Mouse (Mus musculus) spleen, postnatal 0 days (tissue): ENCODE results near the gene Birc5. TPM values are rescaled to one million over a fixed set of nuclear protein-coding genes. Genes with fewer than 3 reads are reported as not detected.

ENCODE experiments used
- polyA plus RNA-seq: library from polyadenylated mRNA; unstranded; fragments of >200 nt; fragmentation: Nextera tagmentation; extraction: Ambion mirVana; gene quantifications from 2 replicates; pipeline ENCODE4 v1.2.1, GENCODE M21; 2015

Birc5 gene
- polyA plus RNA-seq, result 486 and 595 TPM in 2 replicates

DNA sequence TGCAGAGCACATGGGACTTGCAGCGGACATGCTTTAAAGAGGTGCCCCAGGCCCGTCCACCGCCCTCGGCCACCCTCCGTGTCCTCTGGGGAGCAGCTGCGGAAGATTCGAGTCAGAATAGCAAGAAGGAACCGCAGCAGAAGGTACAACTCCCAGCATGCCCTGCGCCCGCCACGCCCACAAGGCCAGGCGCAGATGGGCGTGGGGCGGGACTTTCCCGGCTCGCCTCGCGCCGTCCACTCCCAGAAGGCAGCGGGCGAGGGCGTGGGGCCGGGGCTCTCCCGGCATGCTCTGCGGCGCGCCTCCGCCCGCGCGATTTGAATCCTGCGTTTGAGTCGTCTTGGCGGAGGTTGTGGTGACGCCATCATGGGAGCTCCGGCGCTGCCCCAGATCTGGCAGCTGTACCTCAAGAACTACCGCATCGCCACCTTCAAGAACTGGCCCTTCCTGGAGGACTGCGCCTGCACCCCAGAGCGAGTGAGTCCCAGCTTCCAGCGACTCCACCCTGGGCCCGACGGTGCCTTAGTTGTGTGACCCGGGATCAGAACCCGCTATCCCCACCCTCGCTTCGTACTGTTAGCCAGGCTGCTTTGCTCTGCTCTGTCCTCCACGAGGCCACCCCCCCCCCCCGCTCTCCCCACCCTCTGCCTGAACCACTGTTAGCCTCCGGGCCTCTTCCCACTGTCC, at the start of gene Birc5:
Gene Birc5 (plus strand): TSS at position 267 of the 687 bp plus-strand sequence.

DNA sequence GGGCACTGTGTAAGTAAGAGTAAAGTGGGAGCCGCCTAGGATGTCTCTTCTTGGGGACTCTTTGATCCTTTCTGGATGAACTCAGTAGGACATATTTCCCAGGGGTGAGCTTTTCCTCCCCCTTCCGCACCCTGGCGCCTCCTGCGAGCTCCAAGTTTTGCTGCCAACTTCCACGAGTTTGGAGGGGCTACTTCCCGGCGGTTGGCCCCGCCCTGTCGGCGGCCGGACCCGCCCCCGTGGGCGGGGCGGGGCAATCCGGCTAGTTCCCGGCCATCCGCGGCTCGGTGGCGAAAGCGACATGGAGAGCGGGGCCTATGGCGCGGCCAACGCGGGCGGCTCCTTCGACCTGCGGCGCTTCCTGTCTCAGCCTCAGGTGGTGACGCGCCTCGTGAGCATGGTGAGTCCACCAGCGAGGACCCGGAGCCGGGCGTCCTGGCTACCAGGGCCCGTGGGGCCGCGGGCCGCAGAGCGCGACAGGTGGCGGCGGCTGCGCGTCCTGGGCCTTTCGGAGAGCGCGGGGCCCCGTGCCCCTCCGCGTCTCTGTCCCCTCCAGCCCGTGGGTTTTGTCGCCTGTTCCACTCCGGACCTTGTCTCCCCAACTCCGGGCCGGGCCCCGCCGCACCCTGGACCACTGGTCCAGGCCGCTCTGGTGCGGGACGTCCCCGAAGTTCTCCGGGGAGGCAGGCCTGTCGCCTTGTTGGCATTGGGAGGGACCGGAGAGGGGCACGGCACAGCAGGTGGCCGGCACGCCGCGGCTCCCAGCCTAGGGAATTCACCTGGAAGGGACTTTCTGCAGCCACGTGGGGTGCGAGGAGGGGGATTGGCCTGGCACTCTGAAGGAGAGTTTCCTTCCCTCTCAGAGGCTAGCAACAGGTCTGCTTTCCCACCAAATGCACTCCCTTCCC, 39.4 kb upstream of the Birc5 start, which contains the start of the genes Gm20708 and Syngr2:
Gene Gm20708 (plus strand): TSS at position 262 of the 905 bp plus-strand sequence.
Gene Syngr2 (plus strand): TSS at position 262 of the 905 bp plus-strand sequence.

DNA sequence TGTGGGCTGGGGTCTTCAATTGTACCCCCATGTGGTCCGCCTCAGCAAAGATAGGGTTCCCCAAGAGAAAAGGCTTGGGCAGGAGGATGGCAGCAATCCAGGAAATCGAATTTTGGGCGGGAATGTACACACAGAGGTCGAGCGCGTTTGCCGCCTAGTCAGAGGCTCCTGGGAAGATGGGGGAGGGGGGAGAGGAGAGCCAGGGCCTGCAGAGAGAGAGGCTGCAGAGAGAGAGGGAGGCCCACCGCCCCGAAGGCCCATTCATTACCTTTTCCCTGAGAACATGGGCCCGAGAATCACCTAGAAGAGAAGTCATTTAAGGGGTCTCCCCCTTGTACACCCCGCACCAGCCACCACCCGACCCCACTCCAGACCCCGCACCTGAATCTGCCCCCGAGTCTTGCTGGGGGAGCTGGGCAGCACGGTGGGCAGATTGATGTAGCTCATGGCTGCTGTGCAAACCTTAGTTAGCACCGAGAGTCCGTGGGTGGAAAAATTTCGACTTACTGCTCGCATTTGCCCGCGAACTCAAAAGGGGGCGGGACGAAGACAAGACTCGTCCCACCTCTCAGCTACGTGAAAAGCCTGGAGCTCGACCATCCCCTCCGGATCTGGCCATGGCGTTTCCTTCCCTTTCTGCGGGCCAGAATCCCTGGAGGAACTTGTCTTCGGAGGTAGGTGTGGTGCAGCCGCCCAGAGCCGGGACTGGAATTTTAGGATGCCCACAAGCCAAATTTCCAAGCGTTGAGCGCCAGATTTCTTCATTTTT, 23.5 kb upstream of the Birc5 start, which contains the start of the genes Afmid and Tk1:
Gene Afmid (plus strand): TSS at position 592 of the 769 bp plus-strand sequence.
Gene Tk1 (minus strand): TSS at position 760 of the 769 bp plus-strand sequence.

DNA sequence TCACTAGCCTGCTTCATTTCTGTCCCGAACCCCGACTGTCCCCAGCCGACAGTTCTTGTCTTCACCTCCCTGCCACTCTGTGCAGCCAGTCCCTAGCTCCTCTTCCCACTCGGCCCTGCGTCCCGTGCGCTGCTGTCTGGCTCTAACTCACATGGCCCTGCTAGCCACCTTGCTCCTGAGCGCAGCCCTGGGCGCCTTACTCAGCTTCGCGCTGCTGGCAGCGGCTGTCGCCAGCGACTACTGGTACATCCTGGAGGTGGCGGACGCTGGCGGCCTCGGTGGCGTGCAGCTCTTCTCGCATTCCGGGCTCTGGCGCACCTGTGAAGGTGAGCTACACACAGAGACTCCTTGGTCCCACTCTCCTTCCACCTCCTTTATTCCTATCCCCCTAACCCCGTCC, 11.6 kb downstream of the Birc5 start, which contains the start of gene Tmem235:
Gene Tmem235 (plus strand): TSS at position 152 of the 400 bp plus-strand sequence.

GRCm38 (mm10) chr11:117872861-117873608, 24.0 kb downstream of the Birc5 start, which contains the start of gene Tha1:
Tha1 (minus strand) TSS chr11:117873481.

Other genes with a start within 250 kb of the Birc5 start
- gene Tnrc6c, start 195.0 kb upstream of the Birc5 start, polyA plus RNA-seq, result 6.9 and 8.3 TPM in 2 replicates
- gene Tmc8, start 67.2 kb upstream of the Birc5 start, polyA plus RNA-seq, result 13.6 and 17.3 TPM in 2 replicates
- 50.6 and 52.6 TPM in 2 replicates for gene Tmc6, start 67.1 kb upstream of the Birc5 start, polyA plus RNA-seq
- 87.8 and 111 TPM in 2 replicates for gene 6030468B19Rik, start 51.6 kb upstream of the Birc5 start, polyA plus RNA-seq
- 1.2 TPM in 2 replicates for gene Gm20708, start 39.6 kb upstream of the Birc5 start, polyA plus RNA-seq
- gene Syngr2, start 39.6 kb upstream of the Birc5 start, polyA plus RNA-seq, result 78.2 and 88.3 TPM in 2 replicates
- gene Afmid, start 23.3 kb upstream of the Birc5 start, polyA plus RNA-seq, result 14.7 and 15.3 TPM in 2 replicates
- 240 and 266 TPM in 2 replicates for gene Tk1, start 23.2 kb upstream of the Birc5 start, polyA plus RNA-seq
- not detected in 2 replicates for gene Tmem235, start 11.5 kb downstream of the Birc5 start, polyA plus RNA-seq
- 2.4 and 3.1 TPM in 2 replicates for gene Tha1, start 24.2 kb downstream of the Birc5 start, polyA plus RNA-seq
- 7.0 and 7.6 TPM in 2 replicates for gene Socs3, start 120.8 kb downstream of the Birc5 start, polyA plus RNA-seq
- gene Pgs1, start 137.0 kb downstream of the Birc5 start, polyA plus RNA-seq, result 18.8 and 20.9 TPM in 2 replicates